Mouse (Mus musculus): Measurements from ENCODE around the gene Map3k7cl. TPM values are rescaled to one million over a fixed set of nuclear protein-coding genes. Genes with fewer than 3 reads are reported as not detected.

Map3k7cl gene
- 1.7 TPM for polyA plus RNA-seq (2014; fragmentation: Illumina TruSeq; extraction: RNeasy Lipid Tissue Mini Kit (QIAGEN cat#74804); ENCODE audit: low read depth, low replicate concordance)

GRCm38 (mm10) chr16:87552907-87553691 is at the start of gene Map3k7cl:
Map3k7cl (plus strand) TSS chr16:87553330.

Other genes starting within 250 kb of the Map3k7cl start
- gene N6amt1, start 199.1 kb upstream of the Map3k7cl start, polyA plus RNA-seq (2014; fragmentation: Illumina TruSeq; extraction: RNeasy Lipid Tissue Mini Kit (QIAGEN cat#74804); ENCODE audit: low read depth, low replicate concordance), result 19.1 TPM
- gene Ltn1, start 120.7 kb upstream of the Map3k7cl start, polyA plus RNA-seq (2014; fragmentation: Illumina TruSeq; extraction: RNeasy Lipid Tissue Mini Kit (QIAGEN cat#74804); ENCODE audit: low read depth, low replicate concordance), result 39.2 TPM
- gene Rwdd2b, start 112.8 kb upstream of the Map3k7cl start, polyA plus RNA-seq (2014; fragmentation: Illumina TruSeq; extraction: RNeasy Lipid Tissue Mini Kit (QIAGEN cat#74804); ENCODE audit: low read depth, low replicate concordance), result 18.0 TPM
- 166 TPM for gene Usp16, start 98.6 kb upstream of the Map3k7cl start, polyA plus RNA-seq (2014; fragmentation: Illumina TruSeq; extraction: RNeasy Lipid Tissue Mini Kit (QIAGEN cat#74804); ENCODE audit: low read depth, low replicate concordance)
- 296 TPM for gene Cct8, start 57.5 kb upstream of the Map3k7cl start, polyA plus RNA-seq (2014; fragmentation: Illumina TruSeq; extraction: RNeasy Lipid Tissue Mini Kit (QIAGEN cat#74804); ENCODE audit: low read depth, low replicate concordance)
- gene Bach1, start 145.6 kb downstream of the Map3k7cl start, polyA plus RNA-seq (2014; fragmentation: Illumina TruSeq; extraction: RNeasy Lipid Tissue Mini Kit (QIAGEN cat#74804); ENCODE audit: low read depth, low replicate concordance), result 64.5 TPM